Mouse (Mus musculus) Patski (cell line): ENCODE measurements at regions not wholly inside any gene's neighbourhood (a gene's known extent, or its start where the extent isn't known, plus 50 kb on each side); places are given as distances from the start of the nearest gene placed in this dataset.

ENCODE experiments used
- ATAC-seq: fragments of 100-300 bp; one replicate; pipeline ENCODE4 v1.8.0; 2021
- CTCF ChIA-PET: fragments of 350-600 bp; sonication (Branson Sonifier 250); formaldehyde crosslinking; loops from one replicate; lab custom pipeline; 2022; ENCODE audit warnings: inconsistent platforms; lab: Charles Lee
- POLR2A ChIA-PET: fragments of 350-600 bp; sonication (Branson Sonifier 250); formaldehyde crosslinking; loops from one replicate; lab custom pipeline; 2022; ENCODE audit warnings: antibody characterized with exemption, inconsistent platforms; lab: Charles Lee
- DNase-seq: peaks from one replicate; pipeline ENCODE4 v3.0.0-alpha.2; 2011; ENCODE audit warnings: low read depth, low spot score
- H3K27me3 ChIP-seq: fragments of 371-371 bp; one replicate; pipeline ENCODE4 v1.5.1; 2021
- CTCF ChIP-seq: fragments of 100-300 bp; IDR thresholded peaks from one replicate; pipeline ENCODE4 v1.5.1; 2021
- in situ Hi-C: fragments of 300-500 bp; cut with MboI; formaldehyde crosslinking; loops from 3 replicates; pipeline ENCODE4 v1.11.1; 2018; ENCODE audit warnings: low pct_unique_long_range_greater_than_20kb, mixed read lengths

- DNase-seq: peak; percentile 99
- peak; percentile 92 for ATAC-seq
- H3K27me3 ChIP-seq: no peaks in the 10 kb centered on the region
- ChIA-PET CTCF (interaction anchor here (1.5 kb wide), 1 partner anchor 12 kb away, joined by 4 read pairs; no protein-coding TSS in a partner anchor), POLR2A (interaction anchor here (0.6 to 1.4 kb wide), 4 partner anchors 194 to 1291 kb away, joined by 3 to 8 read pairs (median 4); no protein-coding TSS in a partner anchor)
- no peak for TF ChIP-seq CTCF
- in situ Hi-C loops: loop anchor here (5.0 to 10.0 kb wide), 2 partner anchors 193 to 1291 kb away; no protein-coding TSS in a partner anchor
Measured at GRCm38 (mm10) chr13:28544003-28544818, 286.9 kb downstream of the Gm11361 start.

GRCm38 (mm10) chr13:28541607-28542006 is 284.3 kb downstream of the Gm11361 start:
- CTCF ChIA-PET: no interaction called here
- no peak for TF ChIP-seq CTCF
- H3K27me3 ChIP-seq: no peaks in the 10 kb centered on the region
- ATAC-seq (no peak), DNase-seq (no peak)
- POLR2A ChIA-PET: no interaction called here
- in situ Hi-C loops: loop anchor here (5.0 to 10.0 kb wide), 2 partner anchors 196 to 1293 kb away; no protein-coding TSS in a partner anchor

GRCm38 (mm10) chr13:28533080-28533479 is 275.8 kb downstream of the Gm11361 start:
- ATAC-seq: no peak
- no peaks in the 10 kb centered on the region for H3K27me3 ChIP-seq
- CTCF ChIA-PET: interaction anchor here (1.6 to 1.7 kb wide), 2 partner anchors 9 to 11 kb away, joined by 3 to 4 read pairs; no protein-coding TSS in a partner anchor
- in situ Hi-C loops: loop anchor here (5.0 kb wide), 1 partner anchor 344 kb away; no protein-coding TSS in a partner anchor
- TF ChIP-seq CTCF: no peak
- POLR2A ChIA-PET: interaction anchor here (1.5 kb wide), 1 partner anchor 418 kb away, joined by 3 read pairs; no protein-coding TSS in a partner anchor
- DNase-seq: no peak

- POLR2A ChIA-PET: interaction anchor here (0.7 to 1.1 kb wide), 2 partner anchors 336 to 350 kb away, joined by 3 to 4 read pairs; no protein-coding TSS in a partner anchor
- no peaks in the 10 kb centered on the region for H3K27me3 ChIP-seq
- in situ Hi-C loops: loop anchor here (5.0 kb wide), 1 partner anchor 345 kb away; no protein-coding TSS in a partner anchor
- CTCF ChIA-PET: interaction anchor here (1.7 kb wide), 1 partner anchor 11 kb away, joined by 4 read pairs; no protein-coding TSS in a partner anchor
- peak; percentile 99 for DNase-seq
- ATAC-seq: peak; percentile 82
- TF ChIP-seq CTCF: no peak
Measured at GRCm38 (mm10) chr13:28532278-28532677, 274.9 kb downstream of the Gm11361 start.

GRCm38 (mm10) chr13:28531534-28531999 is 274.2 kb downstream of the Gm11361 start:
- CTCF ChIA-PET: interaction anchor here (0.6 kb wide), 1 partner anchor 508 kb away, joined by 3 read pairs; no protein-coding TSS in a partner anchor
- peak; percentile 20 for ATAC-seq
- H3K27me3 ChIP-seq: no peaks in the 10 kb centered on the region
- POLR2A ChIA-PET: interaction anchor here (1.1 kb wide), 1 partner anchor 351 kb away, joined by 3 read pairs; no protein-coding TSS in a partner anchor
- no peak for DNase-seq
- in situ Hi-C loops: loop anchor here (5.0 kb wide), 1 partner anchor 346 kb away; no protein-coding TSS in a partner anchor
- TF ChIP-seq CTCF: no peak

GRCm38 (mm10) chr13:28530947-28531346 is 273.6 kb downstream of the Gm11361 start:
- TF ChIP-seq CTCF: no peak
- CTCF ChIA-PET: interaction anchor here (0.6 kb wide), 1 partner anchor 508 kb away, joined by 3 read pairs; no protein-coding TSS in a partner anchor
- no peak for ATAC-seq
- in situ Hi-C loops: loop anchor here (5.0 kb wide), 1 partner anchor 346 kb away; no protein-coding TSS in a partner anchor
- POLR2A ChIA-PET: no interaction called here
- H3K27me3 ChIP-seq: no peaks in the 10 kb centered on the region
- DNase-seq: no peak

- ChIA-PET CTCF (no interaction called here), POLR2A (interaction anchor here (0.6 kb wide), 1 partner anchor 1341 kb away, joined by 3 read pairs; no protein-coding TSS in a partner anchor)
- no peak for TF ChIP-seq CTCF
- in situ Hi-C loops: loop anchor here (5.0 kb wide), 1 partner anchor 1078 kb away; no protein-coding TSS in a partner anchor
- no peaks in the 10 kb centered on the region for H3K27me3 ChIP-seq
- no peak for ATAC-seq
- no peak for DNase-seq
Measured at GRCm38 (mm10) chr13:28528898-28529511, 271.7 kb downstream of the Gm11361 start.

- DNase-seq: no peak
- TF ChIP-seq CTCF: peak; percentile 40
- H3K27me3 ChIP-seq: no peaks in the 10 kb centered on the region
- in situ Hi-C loops: loop anchor here (5.0 kb wide), 1 partner anchor 1081 kb away; no protein-coding TSS in a partner anchor
- ATAC-seq: no peak
- ChIA-PET CTCF (no interaction called here), POLR2A (no interaction called here)
Measured at GRCm38 (mm10) chr13:28526299-28526698, 269.0 kb downstream of the Gm11361 start.

- H3K27me3 ChIP-seq: no peaks in the 10 kb centered on the region
- ChIA-PET CTCF (interaction anchor here (0.9 kb wide), 1 partner anchor 11 kb away, joined by 3 read pairs; no protein-coding TSS in a partner anchor), POLR2A (no interaction called here)
- in situ Hi-C loops: no loop called here
- DNase-seq (no peak), ATAC-seq (no peak)
- no peak for TF ChIP-seq CTCF
Measured at GRCm38 (mm10) chr13:28524411-28524810, 267.1 kb downstream of the Gm11361 start.

GRCm38 (mm10) chr13:28520127-28520482 is 262.8 kb downstream of the Gm11361 start:
- no peak for TF ChIP-seq CTCF
- no peaks in the 10 kb centered on the region for H3K27me3 ChIP-seq
- DNase-seq: no peak
- ChIA-PET CTCF (no interaction called here), POLR2A (no interaction called here)
- in situ Hi-C loops: no loop called here
- ATAC-seq: no peak
